Mouse (Mus musculus) stomach, embryonic 16.5 days (tissue): ENCODE data around the gene Hyal1. TPM values are rescaled to one million over a fixed set of nuclear protein-coding genes. Genes with fewer than 3 reads are reported as not detected.
A peak's percentile ranks its signal among the peaks of the same experiment; 100 is the strongest.
"Not testable (repeated sequence)": the region's sequence is repeated elsewhere in the genome, so short reads cannot be mapped to it uniquely, and the experiment has no call there.

Source experiments
- ATAC-seq: fragments of 200-750 bp; cut with Nextera tagmentation; 2 replicates; pipeline ENCODE4 v1.8.0; 2017; ENCODE audit warnings: moderate number of reproducible peaks, moderate TSS enrichment; ENCODE audit not compliant: insufficient read depth, low FRiP score
- H3K27ac ChIP-seq: fragments of 300-500 bp; sonication (generic); 2 replicates; pipeline ENCODE4 v1.5.1; 2014; ENCODE audit warnings: low read length
- H3K27me3 ChIP-seq: fragments of 300-500 bp; sonication (generic); 2 replicates; pipeline ENCODE4 v1.6.1; 2014; ENCODE audit warnings: low read length, control low read depth, mixed read lengths; ENCODE audit not compliant: control insufficient read depth, insufficient read depth
- H3K36me3 ChIP-seq: fragments of 300-500 bp; sonication (generic); 2 replicates; pipeline ENCODE4 v1.6.1; 2014; ENCODE audit warnings: low read length; ENCODE audit not compliant: control insufficient read depth, insufficient read depth
- H3K4me1 ChIP-seq: fragments of 300-500 bp; sonication (generic); 2 replicates; pipeline ENCODE4 v1.6.1; 2014; ENCODE audit warnings: low read length, control low read depth, mixed read lengths; ENCODE audit not compliant: control insufficient read depth, insufficient read depth
- H3K4me2 ChIP-seq: fragments of 300-500 bp; sonication (generic); 2 replicates; pipeline ENCODE4 v1.6.1; 2014; ENCODE audit warnings: low read depth, low read length, mixed read lengths
- H3K4me3 ChIP-seq: fragments of 300-500 bp; sonication (generic); replicated peaks from 2 replicates; pipeline ENCODE4 v1.5.1; 2014; ENCODE audit warnings: mild to moderate bottlenecking, low read length
- H3K9ac ChIP-seq: fragments of 300-500 bp; sonication (generic); 2 replicates; pipeline ENCODE4 v1.6.1; 2014; ENCODE audit warnings: low read length
- H3K9me3 ChIP-seq: fragments of 300-500 bp; sonication (generic); replicated peaks from 2 replicates; pipeline ENCODE4 v1.6.1; 2016; ENCODE audit warnings: low read length, control low read depth; ENCODE audit not compliant: control insufficient read depth
- WGBS: fragments of 180-500 bp; shearing (Covaris S2); extraction: QIAGEN DNeasy Blood & Tissue Kit; methylation state at CpG from one replicate; pipeline ENCODE4 v1.1.7; 2014; 5-methylcytosine and 5-hydroxymethylcytosine counted together
- polyA plus RNA-seq: library from polyadenylated mRNA; unstranded; fragments of >200 nt; fragmentation: Nextera tagmentation; extraction: Ambion mirVana; gene quantifications from 2 replicates; pipeline ENCODE4 v1.2.1, GENCODE M21; 2015

Gene Hyal1
- polyA plus RNA-seq, 1 experiment from 2014 or later = 14.9 TPM

DNA sequence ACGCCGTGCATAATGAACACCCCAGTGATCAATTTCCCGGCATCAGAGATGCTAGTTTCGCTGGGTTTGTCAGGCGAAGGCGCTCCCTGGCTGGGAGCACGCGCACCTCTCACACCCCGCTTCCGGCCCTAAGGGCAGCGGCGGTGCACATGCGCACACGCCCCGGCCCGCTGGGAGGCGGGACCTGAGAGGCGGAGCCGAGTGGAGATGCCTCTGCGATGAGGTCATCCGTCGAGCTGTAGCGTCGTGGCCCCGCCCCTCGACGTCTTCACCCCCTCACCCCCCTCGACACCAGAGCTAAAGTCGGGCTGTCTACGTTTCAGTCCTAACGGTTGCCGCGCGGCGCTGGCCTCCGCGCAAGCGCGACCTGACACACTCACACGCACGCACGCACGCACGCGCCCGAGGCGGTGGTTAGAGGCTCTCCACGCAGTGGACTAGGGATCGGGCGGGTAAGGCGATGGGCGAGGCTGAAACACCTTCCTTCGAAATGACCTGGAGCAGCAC, 22.4 kb upstream of the Hyal1 start:
- Histone ChIP-seq H3K9ac (peak overlapping the region; percentile 93), H3K36me3 (peaks cover 18% of the 10 kb centered on the region), H3K27ac (peak overlapping the region; percentile 95), H3K4me3 (peak overlapping the region; percentile 73), H3K27me3 (no peaks in the 10 kb centered on the region), H3K4me2 (peak overlapping the region; percentile 96), H3K4me1 (peaks cover 45% of the 10 kb centered on the region), H3K9me3 (no peaks in the 10 kb centered on the region)
- WGBS = under 1% methylated on average over 53 of the region's 53 CpGs
- ATAC-seq = peak; percentile 91

DNA sequence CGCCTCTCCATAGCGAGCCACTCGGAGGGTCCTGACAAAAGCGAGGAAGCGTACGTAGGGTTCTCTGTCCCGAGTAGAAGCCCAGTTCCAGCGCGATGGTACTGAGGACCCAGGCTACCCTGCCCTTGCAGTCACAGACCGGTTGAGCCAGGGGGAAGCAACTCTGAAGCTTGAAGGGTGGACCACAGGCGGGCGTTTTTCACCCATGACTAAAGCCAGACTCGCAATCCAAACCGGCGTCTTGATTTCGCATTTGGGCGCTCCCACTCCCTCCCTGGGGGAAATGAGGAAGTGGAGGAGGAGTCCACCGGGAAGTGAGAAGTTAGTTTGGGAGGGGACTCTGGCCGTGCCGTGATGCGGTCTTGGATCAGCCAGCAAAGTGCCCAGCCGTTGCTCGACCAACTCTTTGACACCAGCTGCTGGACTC, 21.7 kb upstream of the Hyal1 start:
- peak overlapping the region; percentile 95 for H3K27ac ChIP-seq
- H3K4me1 ChIP-seq = peaks cover 45% of the 10 kb centered on the region
- H3K9ac ChIP-seq = peak overlapping the region; percentile 93
- H3K4me2 ChIP-seq = peak overlapping the region; percentile 96
- H3K36me3 ChIP-seq = peaks cover 25% of the 10 kb centered on the region
- ATAC-seq = peak; percentile 9; the same call in 1 of the 2 replicates
- no peaks in the 10 kb centered on the region for H3K27me3 ChIP-seq
- WGBS = under 1% methylated on average over 23 of the region's 23 CpGs
- H3K4me3 ChIP-seq = peak overlapping the region; percentile 73
- H3K9me3 ChIP-seq = no peaks in the 10 kb centered on the region

DNA sequence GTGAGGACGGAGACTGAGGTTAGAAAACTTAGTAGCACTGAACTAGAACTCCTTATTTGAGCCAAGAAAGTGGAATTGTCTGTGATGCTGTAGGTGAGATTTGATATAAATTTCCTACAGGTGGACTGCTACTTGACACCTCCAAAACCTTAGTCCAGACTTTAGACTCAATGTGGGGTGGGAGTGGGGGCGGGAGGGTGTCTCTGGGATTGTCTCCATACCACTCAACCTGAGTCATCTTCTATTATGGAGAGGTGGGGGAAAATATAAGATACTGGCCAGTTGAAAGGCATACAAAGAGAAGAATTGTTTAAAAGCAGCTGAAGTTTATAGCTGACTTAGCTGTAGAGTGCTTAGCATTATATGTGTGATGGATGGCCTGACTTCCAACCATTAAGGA, 21.0 kb upstream of the Hyal1 start:
- ATAC-seq = no peak
- 46% methylated on average over 2 of the region's 2 CpGs for WGBS
- H3K36me3 ChIP-seq = peaks cover 28% of the 10 kb centered on the region
- peak overlapping the region; percentile 93 for H3K9ac ChIP-seq
- peak overlapping the region; percentile 96 for H3K4me2 ChIP-seq
- H3K27me3 ChIP-seq = no peaks in the 10 kb centered on the region
- H3K4me3 ChIP-seq = peak overlapping the region; percentile 73
- peak overlapping the region; percentile 95 for H3K27ac ChIP-seq
- H3K4me1 ChIP-seq = peaks cover 44% of the 10 kb centered on the region
- H3K9me3 ChIP-seq = no peaks in the 10 kb centered on the region

- Histone ChIP-seq H3K4me2 (peak overlapping the region; percentile 96), H3K4me3 (peak overlapping the region; percentile 73), H3K27me3 (no peaks in the 10 kb centered on the region), H3K9ac (peak overlapping the region; percentile 93), H3K9me3 (no peaks in the 10 kb centered on the region), H3K27ac (peak overlapping the region; percentile 95), H3K4me1 (peaks cover 38% of the 10 kb centered on the region), H3K36me3 (peaks cover 35% of the 10 kb centered on the region)
- ATAC-seq = no peak
- 56% methylated on average over 3 of the region's 3 CpGs for WGBS
Measured at GRCm38 (mm10) chr9:107556346-107556745, 20.4 kb upstream of the Hyal1 start.

DNA sequence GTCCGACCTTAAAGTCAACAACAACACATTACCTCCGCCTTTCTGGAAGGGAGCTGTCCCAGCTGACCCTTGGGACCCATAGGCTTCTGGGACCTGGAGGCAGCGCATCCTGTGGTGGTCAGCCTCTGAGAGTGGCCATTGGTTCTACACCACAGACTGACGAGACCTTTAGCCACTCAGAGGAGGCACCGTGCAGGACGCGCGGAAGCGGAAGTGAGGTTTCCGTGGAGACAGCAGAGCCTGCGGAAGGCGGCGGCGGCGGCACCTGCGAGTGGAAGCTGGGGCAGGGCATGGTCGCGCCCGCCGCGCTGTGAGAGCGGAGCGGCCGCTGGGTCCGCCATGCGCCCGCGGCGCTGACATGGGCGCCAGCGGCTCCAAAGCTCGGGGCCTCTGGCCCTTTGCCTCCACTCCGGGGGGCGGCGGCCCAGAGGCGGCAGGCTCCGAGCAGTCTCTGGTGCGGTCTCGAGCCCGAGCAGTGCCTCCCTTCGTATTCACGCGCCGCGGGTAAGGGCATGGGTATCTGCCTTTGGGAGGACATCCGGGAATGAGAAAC, 13.6 kb upstream of the Hyal1 start, which contains the start of gene Tusc2:
Gene Tusc2, plus strand, starts transcription at position 227 of the 553 bp plus-strand sequence.
- WGBS = 0% methylated on average over 46 of the region's 46 CpGs
- H3K36me3 ChIP-seq = peaks cover 39% of the 10 kb centered on the region
- H3K9me3 ChIP-seq = no peaks in the 10 kb centered on the region
- peak; percentile 94 for ATAC-seq
- peak within 1 kb of the TSS; percentile 85 for H3K4me2 ChIP-seq
- H3K27ac ChIP-seq = peak within 1 kb of the TSS; percentile 58
- H3K4me3 ChIP-seq = peak within 1 kb of the TSS; percentile 95
- no peaks in the 10 kb centered on the region for H3K27me3 ChIP-seq
- peaks cover 28% of the 10 kb centered on the region for H3K4me1 ChIP-seq
- H3K9ac ChIP-seq = peak within 1 kb of the TSS; percentile 89

GRCm38 (mm10) chr9:107565556-107565955, 11.2 kb upstream of the Hyal1 start:
- WGBS = 47% methylated on average over 5 of the region's 5 CpGs
- H3K4me1 ChIP-seq = peaks cover 41% of the 10 kb centered on the region
- not testable (repeated sequence) for ATAC-seq, H3K4me3 ChIP-seq, H3K27me3 ChIP-seq, H3K9me3 ChIP-seq
- H3K4me2 ChIP-seq = peak overlapping the region; percentile 90; the same call in 1 of the 2 replicates
- 0 out of 2 replicates have a peak overlapping the region, but pooled peaks have one; percentile 4 for H3K9ac ChIP-seq
- H3K27ac ChIP-seq = peak overlapping the region; percentile 89; the same call in 1 of the 2 replicates
- H3K36me3 ChIP-seq = peaks cover 19% of the 10 kb centered on the region

- H3K4me1 ChIP-seq = peaks cover 47% of the 10 kb centered on the region
- 48% methylated on average over 15 of the region's 15 CpGs for WGBS
- no peak overlapping the region for H3K4me3 ChIP-seq
Measured at GRCm38 (mm10) chr9:107566041-107566709, 10.6 kb upstream of the Hyal1 start.

GRCm38 (mm10) chr9:107566855-107567254, 9.9 kb upstream of the Hyal1 start:
- Histone ChIP-seq H3K4me3 (no peak overlapping the region), H3K4me2 (peak overlapping the region; percentile 90; the same call in 1 of the 2 replicates), H3K4me1 (peaks cover 53% of the 10 kb centered on the region), H3K36me3 (peaks cover 7% of the 10 kb centered on the region), H3K27ac (peak overlapping the region; percentile 89), H3K27me3 (no peaks in the 10 kb centered on the region), H3K9me3 (no peaks in the 10 kb centered on the region), H3K9ac (peak overlapping the region; percentile 34; the same call in 1 of the 2 replicates)
- no peak for ATAC-seq
- 45% methylated on average over 3 of the region's 3 CpGs for WGBS

More at GRCm38 (mm10) chr9:107566041-107566709, 10.6 kb upstream of the Hyal1 start:
- H3K4me2 ChIP-seq = peak overlapping the region; percentile 90; the same call in 1 of the 2 replicates
- peak overlapping the region; percentile 89 for H3K27ac ChIP-seq
- H3K9me3 ChIP-seq = no peaks in the 10 kb centered on the region
- peaks cover 13% of the 10 kb centered on the region for H3K36me3 ChIP-seq
- no peaks in the 10 kb centered on the region for H3K27me3 ChIP-seq
- no peak for ATAC-seq
- no peak overlapping the region for H3K9ac ChIP-seq
